Mouse (Mus musculus) kidney, adult 18-20 months (tissue): ENCODE measurements at regions not wholly inside any gene's neighbourhood (a gene's known extent, or its start where the extent isn't known, plus 50 kb on each side); places are given as distances from the start of the nearest gene placed in this dataset.
"Not testable (repeated sequence)": the region's sequence is repeated elsewhere in the genome, so short reads cannot be mapped to it uniquely, and the experiment has no call there.

Source experiments
- DNase-seq: peaks from one replicate; pipeline ENCODE4 v3.0.0; 2021

- no peak for DNase-seq
These were observed 88.2 kb upstream of the Egfr start for GRCm38 (mm10) chr11:16663806-16664205.

- DNase-seq = no peak
These were observed 82.4 kb upstream of the Egfr start for GRCm38 (mm10) chr11:16669453-16670251.

- no peak for DNase-seq
These were observed 81.7 kb upstream of the Egfr start for GRCm38 (mm10) chr11:16670282-16670681.

GRCm38 (mm10) chr11:16675951-16676350, 76.1 kb upstream of the Egfr start:
- not testable (repeated sequence) for DNase-seq

GRCm38 (mm10) chr11:16683538-16683937, 68.5 kb upstream of the Egfr start:
- DNase-seq = no peak

GRCm38 (mm10) chr11:16695596-16695995, 56.4 kb upstream of the Egfr start:
- no peak for DNase-seq

- DNase-seq = no peak
These were observed 55.2 kb upstream of the Egfr start for GRCm38 (mm10) chr11:16696787-16697186.

- DNase-seq = no peak
These were observed 50.2 kb upstream of the Egfr start for GRCm38 (mm10) chr11:16701826-16702225.
